Mouse (Mus musculus): ENCODE measurements around the gene Lyrm4. TPM values are rescaled to one million over a fixed set of nuclear protein-coding genes. Genes with fewer than 3 reads are reported as not detected.

The Lyrm4 gene
- total and polyA plus RNA-seq, 3 experiments: 22.6 to 25.4 TPM; not detected in 1

DNA sequence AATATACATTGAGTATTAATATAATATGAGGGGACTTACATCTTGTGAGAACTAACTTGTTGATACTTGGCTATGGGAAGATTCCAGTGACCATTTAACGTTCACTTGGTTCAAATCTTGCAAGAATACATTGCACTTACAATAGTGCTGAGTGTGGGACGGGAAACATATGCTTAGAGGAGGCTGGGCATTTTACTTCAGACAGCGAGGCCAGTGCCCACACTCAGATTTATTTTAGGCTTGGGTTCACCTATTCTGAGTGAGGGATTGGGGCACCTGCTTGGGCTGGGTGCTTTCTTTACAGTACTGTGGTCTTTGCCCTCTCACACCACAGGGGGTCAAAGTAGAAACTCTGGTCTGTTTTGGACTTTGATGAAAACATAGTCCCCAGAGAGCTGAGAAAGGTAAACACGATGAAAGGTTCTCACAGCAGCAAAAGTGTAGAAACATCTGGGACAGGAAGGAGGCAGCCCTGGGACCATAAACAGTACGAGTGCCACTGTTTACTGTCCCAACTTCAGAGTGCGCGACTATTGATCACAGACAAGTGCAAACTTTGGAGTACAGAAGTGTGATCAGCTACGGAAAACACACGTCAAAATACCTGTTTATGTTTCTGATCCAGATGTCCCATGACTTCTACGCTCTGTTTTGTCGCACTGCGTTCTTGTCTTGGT, 157.8 kb downstream of the Lyrm4 start:
- H3K27ac ChIP-seq (ENCODE audit: control insufficient read depth, low read depth, low read length): no peak overlapping the region
- H3K9ac ChIP-seq (ENCODE audit: control insufficient read depth, low read depth, low read length, poor library complexity, severe bottlenecking): no peak overlapping the region
- H3K9me3 ChIP-seq (replicated peaks; ENCODE audit: insufficient read depth, low read length): no peaks in the 10 kb centered on the region
- H3K27me3 ChIP-seq (ENCODE audit: control insufficient read depth in 1 of 2, insufficient read depth in 2 of 2, low read length in 2 of 2): no peaks in the 10 kb centered on the region
- TF ChIP-seq JUND (IDR thresholded peaks at IDR 0.05; ENCODE audit: low read depth, low read length) (no peak), POLR2AphosphoS5 (IDR thresholded peaks at IDR 0.05; ENCODE audit: borderline replicate concordance, low read depth, low read length) (no peak), KAT2A (conservative IDR thresholded peaks at IDR 0.05; ENCODE audit: low read depth, low read length) (no peak), TAL1 (IDR thresholded peaks at IDR 0.05; ENCODE audit: low read length) (no peak), GABPA (IDR thresholded peaks at IDR 0.05; ENCODE audit: low read depth, low read length) (no peak), MAFK (IDR thresholded peaks at IDR 0.05; ENCODE audit: borderline replicate concordance, low read depth, low read length) (no peak), MAZ (IDR thresholded peaks at IDR 0.05; ENCODE audit: low read depth, low read length) (no peak)
- H3K4me1 ChIP-seq (ENCODE audit: control insufficient read depth in 1 of 2, insufficient read depth in 2 of 2, low read length in 2 of 2): no peaks in the 10 kb centered on the region
- H3K4me3 ChIP-seq (ENCODE audit: control insufficient read depth in 1 of 2, insufficient read depth in 1 of 2, low read depth in 2 of 2, low read length in 2 of 2): no peak overlapping the region
- H3K36me3 ChIP-seq (ENCODE audit: control insufficient read depth in 1 of 2, insufficient read depth in 2 of 2, low read length in 2 of 2): no peaks in the 10 kb centered on the region
- no peak for DNase-seq (ENCODE audit: low read depth, low spot score)
- H3K79me2 ChIP-seq (ENCODE audit: control insufficient read depth, insufficient read depth, low read length, poor library complexity): no peaks in the 10 kb centered on the region

- no peak for DNase-seq (ENCODE audit: low read depth, low spot score)
- H3K27ac ChIP-seq (ENCODE audit: control insufficient read depth, low read depth, low read length): no peak within 1 kb of the TSS
- H3K4me3 ChIP-seq (ENCODE audit: control insufficient read depth in 1 of 2, insufficient read depth in 1 of 2, low read depth in 2 of 2, low read length in 2 of 2): no peak within 1 kb of the TSS
- H3K36me3 ChIP-seq (ENCODE audit: control insufficient read depth in 1 of 2, insufficient read depth in 2 of 2, low read length in 2 of 2): no peaks in the 10 kb centered on the region; a peak in 1 of 4 replicates
- no peaks in the 10 kb centered on the region for H3K79me2 ChIP-seq (ENCODE audit: control insufficient read depth, insufficient read depth, low read length, poor library complexity)
- no peaks in the 10 kb centered on the region for H3K27me3 ChIP-seq (ENCODE audit: control insufficient read depth in 1 of 2, insufficient read depth in 2 of 2, low read length in 2 of 2)
- no peaks in the 10 kb centered on the region for H3K9me3 ChIP-seq (replicated peaks; ENCODE audit: insufficient read depth, low read length)
- H3K9ac ChIP-seq (ENCODE audit: control insufficient read depth, low read depth, low read length, poor library complexity, severe bottlenecking): no peak within 1 kb of the TSS
- no peak for TF ChIP-seq CTCF (IDR thresholded peaks at IDR 0.05 in 2 of 3, conservative IDR thresholded peaks at IDR 0.05 in 1 of 3; ENCODE audit: control insufficient read depth in 1 of 3, insufficient read depth in 1 of 3, low read depth in 2 of 3, low read length in 3 of 3, poor library complexity in 1 of 3, severe bottlenecking in 1 of 3)
- TF ChIP-seq EP300 (IDR thresholded peaks at IDR 0.05; ENCODE audit: low read depth in 1 of 2, low read length in 2 of 2): no peak
- TF ChIP-seq HCFC1 (IDR thresholded peaks at IDR 0.05; ENCODE audit: low read depth, low read length): no peak
- TF ChIP-seq ZMIZ1 (IDR thresholded peaks at IDR 0.05; ENCODE audit: low read depth, low read length): no peak
- no peak for TF ChIP-seq TCF12 (IDR thresholded peaks at IDR 0.05; ENCODE audit: low read depth, low read length)
- TF ChIP-seq POLR2A (IDR thresholded peaks at IDR 0.05; ENCODE audit: control insufficient read depth in 1 of 2, insufficient read depth in 1 of 2, low read depth in 1 of 2, low read length in 2 of 2, poor library complexity in 1 of 2): no peak
- no peak for TF ChIP-seq NELFE (IDR thresholded peaks at IDR 0.05; ENCODE audit: low read depth, low read length)
- TF ChIP-seq CHD1 (IDR thresholded peaks at IDR 0.05; ENCODE audit: low read depth, low read length): no peak
- TF ChIP-seq USF1 (IDR thresholded peaks at IDR 0.05; ENCODE audit: low read depth, low read length): no peak
- no peak for TF ChIP-seq ELF1 (IDR thresholded peaks at IDR 0.05; ENCODE audit: low read depth, low read length)
- no peak for TF ChIP-seq GATA1 (IDR thresholded peaks at IDR 0.05; ENCODE audit: low read depth, low read length)
- no peak for TF ChIP-seq GABPA (IDR thresholded peaks at IDR 0.05; ENCODE audit: low read depth, low read length)
- TF ChIP-seq TBP (IDR thresholded peaks at IDR 0.05; ENCODE audit: low read depth, low read length): no peak
- no peak for TF ChIP-seq SIN3A (IDR thresholded peaks at IDR 0.05; ENCODE audit: low read length)
- TF ChIP-seq MYB (IDR thresholded peaks at IDR 0.05; ENCODE audit: low read depth, low read length): no peak
- no peak for TF ChIP-seq MAZ (IDR thresholded peaks at IDR 0.05; ENCODE audit: low read depth, low read length)
- TF ChIP-seq POLR2AphosphoS2 (IDR thresholded peaks at IDR 0.05; ENCODE audit: low read length): no peak
- no peak for TF ChIP-seq BHLHE40 (IDR thresholded peaks at IDR 0.05; ENCODE audit: borderline replicate concordance, low read depth, low read length)
- H3K4me1 ChIP-seq (ENCODE audit: control insufficient read depth in 1 of 2, insufficient read depth in 2 of 2, low read length in 2 of 2): no peaks in the 10 kb centered on the region
Measured at GRCm38 (mm10) chr13:35958539-35958938, 158.8 kb downstream of the Lyrm4 start, which contains the start of gene Ppp1r3g. Gene Ppp1r3g (plus strand): TSS chr13:35958839.
